Mouse (Mus musculus) right cerebral cortex, adult 2 months (tissue): ENCODE data around the gene Gm29106.
"Not testable (repeated sequence)": the region's sequence is repeated elsewhere in the genome, so short reads cannot be mapped to it uniquely, and the experiment has no call there.

ENCODE experiments used
- DNase-seq, 2 experiments: peaks; one replicate each; pipeline ENCODE4 v3.0.0; 2021 to 2022; ENCODE audit warnings: low spot score in 2 of 2

Gm29106 gene

GRCm38 (mm10) chr1:118176242-118176641 is at the start of gene Gm29106:
Gene Gm29106 (plus strand): TSS chr1:118176542.
- DNase-seq = not testable (repeated sequence)

- no peak for DNase-seq
These were observed 52.2 kb downstream of the Gm29106 start for GRCm38 (mm10) chr1:118228540-118228939.

- no peak for DNase-seq
These were observed 59.7 kb downstream of the Gm29106 start for GRCm38 (mm10) chr1:118236032-118236431.
